Mouse (Mus musculus): ENCODE results near the gene Aebp1.

Aebp1 gene

DNA sequence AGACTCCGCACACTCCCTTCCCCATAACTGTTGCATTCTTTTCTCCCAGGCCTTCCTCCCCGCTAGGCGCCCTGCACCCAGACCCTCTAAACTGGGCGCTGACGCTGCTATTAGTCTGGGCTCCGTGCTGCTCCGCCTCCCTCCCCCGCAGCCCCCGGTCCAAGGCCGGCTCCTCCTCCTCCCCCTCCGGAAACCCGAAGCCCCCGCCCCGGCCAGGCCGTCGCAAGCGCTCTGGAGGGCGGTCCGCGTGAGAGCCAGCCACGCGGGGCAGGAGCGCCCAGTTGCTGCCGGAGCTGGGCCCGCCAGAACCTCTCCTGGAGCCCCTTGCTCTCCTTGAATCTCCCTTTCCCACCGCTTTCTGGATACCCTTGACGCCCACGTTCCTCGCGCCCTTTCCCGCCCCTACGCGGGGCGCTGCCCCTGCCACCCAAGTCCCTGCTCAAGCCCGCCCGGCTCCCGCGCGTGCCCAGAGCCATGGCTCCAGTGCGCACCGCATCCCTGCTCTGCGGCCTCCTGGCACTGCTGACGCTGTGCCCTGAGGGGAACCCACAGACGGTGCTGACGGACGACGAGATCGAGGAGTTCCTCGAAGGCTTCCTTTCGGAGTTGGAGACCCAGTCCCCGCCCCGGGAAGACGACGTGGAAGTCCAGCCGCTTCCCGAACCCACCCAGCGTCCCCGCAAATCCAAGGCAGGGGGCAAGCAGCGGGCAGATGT lies at the start of gene Aebp1:
Aebp1 (plus strand) TSS at position 270 of the 716 bp plus-strand sequence.
- DNase-seq (ENCODE audit: extremely low spot score, low read depth, low spot score), result no peak

DNA sequence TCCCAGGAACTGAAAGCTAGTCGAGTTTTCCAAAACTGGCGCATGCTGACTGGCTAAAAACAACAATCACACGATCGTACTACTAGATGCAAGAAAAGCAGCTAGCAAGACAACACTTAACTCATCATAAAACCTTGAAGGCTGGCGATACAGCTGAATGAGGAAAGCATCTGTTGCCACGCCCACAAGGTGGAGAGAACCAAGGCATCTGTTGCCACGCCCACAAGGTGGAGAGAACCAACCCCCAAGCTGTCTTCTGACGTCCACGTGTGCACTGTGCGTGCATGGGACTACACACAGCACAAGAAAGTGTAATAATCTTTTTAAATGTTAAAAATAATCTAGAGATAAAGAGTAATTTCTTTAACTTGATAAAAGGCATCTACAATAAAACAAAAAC lies 48.4 kb upstream of the Aebp1 start:
- DNase-seq (ENCODE audit: extremely low spot score, low read depth, low spot score), result no peak

DNA sequence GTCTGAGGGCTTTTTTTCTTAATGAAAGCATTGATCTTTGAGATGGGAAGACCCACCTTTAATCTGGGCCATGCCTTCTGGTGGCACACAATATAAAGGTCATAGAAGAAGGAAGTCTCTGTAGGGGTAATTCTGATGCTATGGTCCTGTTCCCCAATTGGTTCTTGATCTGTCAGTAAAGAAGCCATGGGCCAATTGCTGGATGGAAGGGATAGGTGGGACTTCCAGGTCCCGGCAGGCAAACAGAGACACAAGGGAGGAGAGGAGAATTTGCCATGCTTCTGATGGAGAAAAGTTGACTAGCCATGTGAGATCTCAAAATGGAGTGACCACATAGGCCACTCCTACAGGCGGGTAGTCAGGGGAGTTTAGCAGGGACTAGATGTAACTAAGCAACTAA lies 42.5 kb upstream of the Aebp1 start:
- no peak for DNase-seq (ENCODE audit: extremely low spot score, low read depth, low spot score)

DNA sequence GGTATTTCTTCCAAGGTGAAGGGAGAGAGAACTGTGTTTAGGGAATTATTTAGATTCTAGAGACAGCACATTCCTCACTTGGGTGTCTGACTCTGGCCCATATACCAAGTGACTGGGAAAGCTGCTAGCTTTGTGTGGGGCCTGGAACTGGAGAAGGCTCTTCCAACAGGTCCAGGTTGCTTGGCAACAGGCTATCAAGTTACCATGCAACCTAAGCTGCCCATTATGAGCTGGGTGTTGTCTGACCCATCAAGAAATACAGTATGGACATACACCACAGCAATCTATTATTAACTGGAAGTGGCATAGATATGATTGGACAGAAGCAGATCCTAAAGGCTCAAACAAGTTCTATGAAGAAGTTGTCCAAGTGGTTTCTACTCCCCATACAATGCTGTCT lies 36.3 kb upstream of the Aebp1 start:
- DNase-seq (ENCODE audit: extremely low spot score, low read depth, low spot score), result no peak

DNA sequence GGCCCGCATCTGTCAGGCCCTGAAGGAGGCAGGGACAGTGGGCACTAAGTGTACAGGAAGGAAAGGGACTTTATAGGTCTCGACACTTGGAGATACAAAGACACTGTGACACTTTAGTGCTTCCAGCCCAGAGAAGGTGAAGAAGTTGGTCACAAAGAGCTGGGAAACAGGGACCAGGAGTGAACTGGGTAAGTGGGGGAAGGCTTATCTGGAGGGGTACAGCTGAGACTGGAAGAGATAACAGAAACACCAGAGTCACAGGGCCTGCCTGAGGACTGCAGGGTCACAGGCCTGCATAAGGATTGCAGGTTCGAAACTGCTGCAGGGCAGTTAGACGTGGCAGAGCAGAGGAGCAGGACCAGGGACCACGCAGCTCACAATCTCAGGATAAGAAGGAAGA lies 33.8 kb upstream of the Aebp1 start:
- no peak for DNase-seq (ENCODE audit: extremely low spot score, low read depth, low spot score)

DNA sequence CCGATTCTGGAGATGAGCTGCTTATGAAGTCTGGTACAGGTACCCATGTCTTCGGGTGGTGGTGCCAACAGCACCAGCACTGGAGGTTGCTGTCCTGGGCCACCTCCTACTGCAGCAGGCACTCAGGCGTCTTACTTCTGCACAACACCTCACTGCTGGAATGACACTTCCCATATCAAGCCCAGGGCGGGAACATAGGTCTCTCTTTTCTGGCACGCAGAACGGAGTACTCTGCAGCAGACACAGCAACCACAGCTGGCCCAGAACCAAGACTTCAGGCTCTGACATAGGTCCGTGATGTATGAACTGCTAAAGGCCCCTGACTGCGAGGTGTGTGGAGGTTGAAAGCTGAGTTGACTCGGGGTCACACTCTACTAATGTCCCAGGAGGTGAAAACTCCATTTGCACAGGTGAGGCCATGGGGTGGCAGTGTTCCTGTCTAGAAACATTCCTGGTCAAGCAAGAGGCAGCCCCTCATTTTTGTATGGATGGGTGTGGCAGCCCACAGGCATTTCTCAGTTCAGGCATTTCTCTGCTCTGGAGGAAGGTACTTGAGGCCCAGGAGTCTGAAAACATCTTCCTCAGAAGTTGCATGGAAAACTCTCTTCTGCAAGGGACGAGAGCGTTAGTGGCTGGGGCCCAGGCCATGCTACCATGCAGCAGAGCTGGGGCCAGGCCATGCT lies 33.1 kb upstream of the Aebp1 start:
- DNase-seq (ENCODE audit: extremely low spot score, low read depth, low spot score), result no peak

DNA sequence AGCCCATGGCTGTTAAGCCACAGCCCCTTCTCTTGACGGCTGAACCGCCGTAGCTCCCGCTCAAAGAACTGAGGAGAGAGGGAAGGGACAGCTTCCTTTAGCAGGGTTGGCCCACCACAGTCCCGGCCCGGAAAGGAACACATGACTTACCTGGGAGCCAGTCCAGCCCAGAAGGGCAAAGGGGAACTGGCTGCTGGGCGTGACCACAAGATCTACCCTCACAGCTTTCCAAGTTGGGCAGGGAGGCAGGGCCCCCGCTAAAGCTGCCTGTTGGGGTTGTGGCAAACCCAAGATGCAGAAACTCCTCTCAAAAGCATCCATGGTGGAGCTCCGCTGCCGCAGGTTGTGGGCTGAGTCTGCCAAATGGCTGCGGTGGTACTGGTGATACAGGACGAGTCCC lies 32.4 kb upstream of the Aebp1 start:
- DNase-seq (ENCODE audit: extremely low spot score, low read depth, low spot score), result no peak

DNA sequence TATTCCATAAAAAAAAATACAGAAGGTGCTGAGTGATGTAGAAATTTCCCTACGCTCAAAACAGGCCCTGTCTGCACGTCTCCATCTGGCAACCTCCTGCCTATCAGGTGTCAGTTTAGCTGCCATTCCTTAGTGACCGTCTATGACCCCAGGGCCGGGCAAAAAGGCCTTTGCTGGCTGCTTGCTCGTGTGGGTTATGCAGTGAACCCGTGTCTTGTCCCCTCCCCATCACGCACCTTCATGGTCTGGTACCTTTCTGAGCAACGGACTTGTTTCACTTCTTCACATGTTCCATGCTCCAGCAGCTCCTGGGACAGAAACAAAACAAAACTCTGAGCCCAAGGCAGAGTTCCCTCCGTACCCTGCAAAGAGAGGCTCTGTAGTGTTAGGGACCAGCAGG lies 27.2 kb upstream of the Aebp1 start:
- DNase-seq (ENCODE audit: extremely low spot score, low read depth, low spot score), result no peak

DNA sequence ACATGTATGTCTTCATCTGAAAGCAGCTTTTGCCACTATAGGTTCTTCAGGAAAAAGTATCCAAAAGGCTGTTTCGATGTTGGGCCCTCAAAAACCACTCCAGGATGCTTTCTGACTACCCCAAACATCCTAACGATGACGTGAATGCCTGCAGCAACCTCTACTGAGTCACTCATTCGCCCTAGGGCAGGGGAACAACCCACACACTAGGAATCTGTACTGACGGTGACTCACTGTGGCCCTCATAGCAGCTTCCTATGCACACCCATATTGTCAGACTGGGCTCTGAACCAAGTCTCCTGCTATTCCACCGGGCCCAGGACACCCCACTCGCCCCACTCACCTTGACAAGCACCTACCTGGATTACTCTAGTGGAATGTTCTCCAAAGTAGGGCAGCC lies 26.7 kb upstream of the Aebp1 start:
- DNase-seq (ENCODE audit: extremely low spot score, low read depth, low spot score), result no peak

DNA sequence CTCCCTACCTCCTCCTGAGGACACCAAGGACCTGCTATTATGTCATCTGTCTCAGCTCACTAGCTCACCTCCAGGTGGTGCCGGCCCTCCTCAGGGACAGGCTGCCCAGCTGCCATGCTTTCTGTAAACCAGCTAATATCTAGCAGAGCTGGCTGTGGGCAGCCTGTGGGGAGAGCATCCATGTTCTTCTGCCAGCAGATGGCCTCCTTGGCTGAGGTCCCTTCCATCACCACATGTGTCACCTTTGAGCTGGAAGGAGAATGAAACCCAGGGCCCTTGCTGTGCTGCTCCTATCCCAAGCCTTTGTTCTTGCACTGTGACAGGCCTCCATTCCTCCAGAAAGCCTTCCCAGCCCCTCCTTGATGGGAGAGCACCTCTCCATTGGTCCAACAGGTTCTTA lies 25.6 kb upstream of the Aebp1 start:
- no peak for DNase-seq (ENCODE audit: extremely low spot score, low read depth, low spot score)

DNA sequence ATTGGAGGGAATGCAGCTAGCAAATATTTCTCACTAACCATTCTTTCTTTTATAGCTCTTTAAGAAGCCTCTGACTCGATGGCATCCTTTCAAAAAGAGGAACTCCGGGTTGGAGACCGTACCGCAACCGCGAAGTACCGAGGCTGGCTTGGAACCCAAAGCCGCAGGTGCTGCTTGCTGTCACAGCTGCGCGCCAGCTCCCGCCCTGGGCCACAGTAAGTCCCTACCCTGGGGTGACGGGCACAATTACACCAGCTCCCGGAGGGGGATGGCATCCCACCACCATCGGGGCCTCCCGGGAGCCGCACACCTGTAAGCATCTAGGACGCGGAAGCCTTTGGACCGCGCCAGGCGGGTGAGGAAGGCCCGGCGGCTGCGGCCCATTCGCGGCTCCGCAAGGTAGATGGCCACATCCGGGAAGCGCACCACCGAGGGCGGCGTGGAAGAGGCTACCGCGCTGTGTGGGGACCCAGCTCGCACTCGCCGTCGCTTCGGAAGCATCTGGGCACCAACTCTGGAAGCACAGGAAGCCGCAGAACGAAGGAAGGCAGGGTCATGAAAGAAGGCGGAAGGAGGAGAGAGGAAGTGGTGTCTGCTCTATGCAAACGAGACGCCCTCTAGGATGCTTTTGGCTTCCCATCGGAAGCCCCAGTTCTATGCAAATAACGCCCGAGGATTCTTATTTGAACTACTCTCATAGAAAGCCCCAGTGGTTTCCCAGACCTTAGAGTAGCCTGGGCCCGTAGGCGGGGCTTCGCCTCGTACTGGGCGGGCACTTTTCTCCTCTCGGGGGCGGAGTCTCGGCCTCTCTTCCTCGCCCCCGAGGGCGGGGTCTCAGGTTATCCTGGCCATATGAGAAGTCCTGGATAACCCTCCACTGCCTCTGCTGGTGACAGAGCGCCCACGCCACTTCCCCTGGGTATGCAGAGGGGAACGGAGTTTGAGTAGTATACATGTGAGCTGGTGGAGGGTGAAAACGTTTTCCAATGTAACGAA lies 24.2 kb upstream of the Aebp1 start, which contains the start of gene Polm:
Polm (minus strand) TSS at position 766 of the 996 bp plus-strand sequence.
- peak; percentile 88 for DNase-seq (ENCODE audit: extremely low spot score, low read depth, low spot score)

DNA sequence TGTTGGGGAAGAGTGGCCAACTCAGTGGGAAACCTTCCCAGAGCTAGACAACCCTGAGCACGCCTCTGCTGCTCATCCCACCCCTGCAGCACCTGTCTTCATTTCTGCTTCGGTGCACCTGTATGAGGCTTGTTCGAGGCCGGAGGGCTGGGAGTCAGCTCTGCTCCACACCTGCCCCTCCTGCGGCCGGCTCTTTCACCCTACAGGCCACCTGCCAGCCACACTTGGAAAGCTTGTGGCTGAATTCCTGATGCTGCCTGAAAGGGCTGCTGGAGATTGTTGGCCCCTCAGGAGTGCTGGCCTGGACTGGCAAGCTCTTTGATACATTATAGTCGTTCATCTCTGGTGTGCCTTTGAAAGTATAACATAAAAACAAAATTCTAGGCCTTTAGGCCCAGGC lies 21.4 kb upstream of the Aebp1 start:
- no peak for DNase-seq (ENCODE audit: extremely low spot score, low read depth, low spot score)

DNA sequence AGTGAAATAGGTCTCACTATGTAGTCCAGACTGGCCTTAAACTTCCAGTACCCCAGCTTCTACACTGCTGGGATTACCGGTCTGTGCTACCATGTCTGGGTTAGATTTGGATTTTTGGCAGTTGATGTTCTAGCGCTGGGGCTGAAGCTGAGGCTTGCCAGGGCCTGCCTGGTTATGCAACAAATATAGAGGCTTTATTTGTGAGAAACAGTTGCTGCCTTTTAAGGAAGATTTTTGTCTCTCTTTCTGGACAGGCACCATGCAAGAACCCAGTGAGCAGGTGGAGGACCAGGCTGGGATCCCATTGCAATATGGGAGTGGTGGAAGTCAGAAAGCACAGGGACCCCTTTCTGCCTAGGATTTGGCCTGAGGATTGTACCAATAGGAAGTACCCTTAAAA lies 20.0 kb upstream of the Aebp1 start:
- DNase-seq (ENCODE audit: extremely low spot score, low read depth, low spot score), result no peak

DNA sequence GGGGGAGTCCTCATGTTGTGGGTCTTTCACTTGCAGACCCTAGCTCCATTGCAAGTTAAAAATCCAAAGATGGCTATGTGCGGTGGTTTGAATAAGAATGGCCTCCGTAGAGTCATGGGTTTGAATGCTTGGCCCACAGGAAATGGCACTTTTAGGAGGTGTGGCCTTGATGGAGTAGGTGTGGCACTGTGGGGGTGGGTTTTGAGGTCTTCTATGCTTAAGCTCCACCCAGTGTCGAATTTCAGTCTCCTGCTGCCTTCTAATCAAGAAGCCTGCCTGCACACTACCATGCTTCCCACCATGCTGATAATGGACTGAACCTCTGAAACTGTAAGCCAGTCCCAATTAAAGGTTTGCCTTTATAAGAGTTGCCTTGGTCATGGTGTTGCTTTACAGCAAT lies 18.6 kb upstream of the Aebp1 start:
- DNase-seq (ENCODE audit: extremely low spot score, low read depth, low spot score), result no peak

DNA sequence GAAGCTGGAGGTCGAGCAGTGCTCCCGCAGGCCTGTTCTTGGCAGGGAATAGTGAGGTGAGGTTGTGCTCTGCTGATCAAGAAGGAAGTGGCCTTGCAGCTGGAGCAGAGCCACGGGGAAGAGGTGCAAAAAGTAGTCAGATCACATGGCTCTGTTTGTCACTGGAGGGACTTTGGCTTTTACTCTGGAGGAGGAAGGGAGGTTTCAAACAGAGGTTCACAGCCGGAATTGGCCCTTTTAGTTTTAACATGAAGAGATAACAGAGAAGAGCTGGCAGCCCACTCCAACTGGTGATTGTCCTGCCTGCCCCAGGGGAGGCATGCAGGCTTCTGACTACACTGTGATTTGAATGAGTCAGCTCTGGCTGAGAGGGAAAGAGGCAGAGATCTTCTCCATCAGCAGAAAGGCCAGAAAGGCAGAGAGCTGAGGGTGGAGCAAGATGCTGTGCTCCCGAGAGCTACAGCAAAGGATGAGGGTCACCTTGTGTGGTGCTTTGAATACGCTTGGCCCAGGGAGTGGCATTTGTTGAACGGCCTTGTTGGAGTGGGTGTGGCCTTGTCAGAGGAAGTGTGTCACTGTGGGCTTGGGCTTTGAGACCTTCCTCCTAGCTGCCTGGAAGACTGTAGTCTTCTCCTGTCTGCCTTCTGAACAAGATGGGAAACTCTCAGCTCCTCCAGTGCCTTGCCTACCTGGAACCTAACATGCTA lies 15.0 kb upstream of the Aebp1 start:
- DNase-seq (ENCODE audit: extremely low spot score, low read depth, low spot score), result no peak

DNA sequence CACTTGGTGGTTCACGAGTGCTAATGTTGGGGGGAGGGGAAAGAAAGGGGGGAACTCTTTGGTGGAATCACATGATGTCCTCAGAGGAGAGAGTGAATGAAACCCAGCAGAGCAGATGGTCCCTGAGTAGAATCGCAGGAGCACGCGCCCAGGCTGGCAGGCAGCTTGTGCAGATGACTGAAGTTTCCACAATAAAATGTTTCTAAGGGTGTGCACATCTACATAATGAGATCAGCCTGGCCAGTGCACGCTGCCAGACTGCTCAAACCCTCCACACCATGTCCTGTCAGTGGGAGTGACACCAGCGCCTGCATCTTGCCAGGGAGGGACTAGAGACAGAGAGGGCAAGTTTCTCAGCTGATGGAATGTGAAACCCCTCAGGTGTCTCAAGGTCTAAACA lies 13.0 kb upstream of the Aebp1 start:
- DNase-seq (ENCODE audit: extremely low spot score, low read depth, low spot score), result no peak

DNA sequence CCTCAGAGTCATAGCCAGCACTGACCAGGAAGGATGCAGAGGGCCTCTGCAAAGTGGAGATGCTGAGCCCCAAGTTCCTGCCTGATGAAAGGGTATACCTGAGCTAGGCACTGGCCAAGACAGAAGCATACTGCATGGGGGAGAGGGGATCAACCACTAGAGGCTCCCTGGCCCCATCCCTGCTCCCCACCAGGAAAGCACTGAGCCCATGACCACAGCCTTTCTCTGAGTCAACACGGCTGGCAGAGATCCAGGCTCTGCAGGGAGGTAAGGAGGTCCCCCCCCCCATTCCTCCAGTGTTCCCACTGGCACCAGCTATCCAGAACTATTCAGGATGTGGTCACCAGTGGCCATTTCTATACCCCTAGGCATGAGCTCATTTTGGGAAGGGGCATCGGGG lies 12.4 kb upstream of the Aebp1 start:
- DNase-seq (ENCODE audit: extremely low spot score, low read depth, low spot score), result no peak

DNA sequence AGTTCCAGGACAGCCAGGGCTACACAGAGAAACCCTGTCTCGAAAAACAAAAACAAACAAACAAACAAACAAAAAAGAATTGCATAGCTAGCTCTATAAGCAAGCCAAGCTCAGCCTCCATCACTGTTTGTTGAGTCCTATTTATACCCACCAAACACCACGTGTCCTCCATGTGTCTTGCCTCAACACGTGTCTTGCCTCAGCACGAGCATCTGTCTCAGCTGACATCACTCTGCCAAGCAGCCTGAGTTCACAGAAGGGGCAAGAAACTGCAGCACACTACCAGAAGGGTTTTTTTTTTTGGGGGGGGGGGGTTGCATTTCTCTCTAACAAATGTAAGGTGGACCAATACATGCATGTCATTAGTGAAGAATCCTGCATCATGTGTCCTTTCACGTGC lies 11.3 kb upstream of the Aebp1 start:
- no peak for DNase-seq (ENCODE audit: extremely low spot score, low read depth, low spot score)

DNA sequence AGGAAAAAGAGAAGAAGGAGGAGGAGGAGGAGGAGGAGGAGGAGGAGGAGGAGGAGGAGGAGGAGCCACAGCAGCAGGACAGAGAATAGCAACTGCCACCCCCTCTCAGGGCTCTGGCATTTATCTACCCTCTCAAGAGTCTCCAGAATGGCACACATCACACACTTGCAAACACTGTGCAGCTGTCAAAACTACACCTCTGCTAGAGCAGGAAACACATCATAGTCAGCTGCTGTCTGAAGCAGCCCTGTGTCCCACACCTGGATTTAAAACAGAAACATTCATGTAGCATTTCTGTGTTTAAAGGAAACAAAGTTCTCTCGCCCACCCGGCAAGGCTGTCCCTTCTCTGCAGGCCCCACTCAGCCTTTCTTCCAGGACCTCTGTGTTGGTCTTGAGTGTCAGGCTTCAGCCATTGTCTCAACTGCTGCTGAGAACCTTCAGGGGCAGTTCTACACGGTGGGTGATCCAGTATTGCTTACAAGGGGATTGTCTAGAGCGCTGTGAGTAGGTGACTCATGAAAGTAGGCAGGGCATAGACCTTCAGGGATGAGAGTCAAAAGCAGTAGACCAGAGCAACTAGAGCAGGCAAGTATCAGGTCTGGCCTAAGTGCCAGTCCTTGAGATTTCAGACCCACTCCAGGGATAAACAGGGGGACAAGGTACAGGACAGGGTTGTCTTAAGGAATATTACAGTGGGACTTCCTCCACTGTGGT lies 10.6 kb upstream of the Aebp1 start:
- DNase-seq (ENCODE audit: extremely low spot score, low read depth, low spot score), result no peak

DNA sequence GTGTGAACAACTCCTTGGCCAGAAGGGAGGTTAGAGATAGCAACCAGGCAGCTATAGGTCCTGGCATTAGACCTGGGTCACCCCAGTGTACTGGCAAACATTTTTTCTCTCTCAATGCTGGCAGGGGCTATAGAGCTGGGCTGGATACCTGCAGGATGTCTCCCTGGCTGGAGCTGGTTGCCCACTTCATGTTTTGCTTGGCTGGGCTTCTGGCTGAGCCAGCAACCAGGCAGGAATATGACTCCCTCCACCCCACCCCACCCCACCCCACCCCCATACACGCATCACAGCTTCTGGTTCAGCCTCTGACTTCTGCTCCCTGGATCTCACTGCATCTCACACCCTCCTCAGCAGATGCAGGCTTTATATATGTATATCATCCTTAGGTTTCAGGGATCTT lies 9.4 kb upstream of the Aebp1 start:
- DNase-seq (ENCODE audit: extremely low spot score, low read depth, low spot score), result no peak

Data from hindlimb bud, embryonic 11.5 days (tissue).